Mouse (Mus musculus): ENCODE measurements around the gene Kank4. TPM values are rescaled to one million over a fixed set of nuclear protein-coding genes. Genes with fewer than 3 reads are reported as not detected.

Kank4 gene
- polyA plus RNA-seq, 1 experiment, result 0.08 TPM

GRCm38 (mm10) chr4:98806306-98806705 lies 11.0 kb downstream of the Kank4 start:
- Histone ChIP-seq H3K27ac (ENCODE audit: insufficient read depth, low read depth, low read length) (no peak overlapping the region), H3K36me3 (ENCODE audit: control insufficient read depth, insufficient read depth, low read length) (no peaks in the 10 kb centered on the region), H3K4me1 (ENCODE audit: control insufficient read depth, insufficient read depth, insufficient read length, low read length) (no peaks in the 10 kb centered on the region), H3K27me3 (ENCODE audit: control insufficient read depth, insufficient read depth, low read length) (no peaks in the 10 kb centered on the region; the same call in 1 of the 2 replicates), H3K4me3 (ENCODE audit: low read depth, low read length) (no peak overlapping the region)
- 62% methylated on average over 9 of the region's 9 CpGs for WGBS
- no peak for TF ChIP-seq CTCF (IDR thresholded peaks at IDR 0.05; ENCODE audit: extremely low read depth, insufficient read length, insufficient replicate concordance, low read depth, low read length)
- TF ChIP-seq POLR2A (IDR thresholded peaks at IDR 0.05; ENCODE audit: low read depth, low read length), result no peak

- H3K27me3 ChIP-seq (ENCODE audit: control insufficient read depth, insufficient read depth, low read length), result no peaks in the 10 kb centered on the region
- H3K27ac ChIP-seq (ENCODE audit: insufficient read depth, low read depth, low read length), result no peak overlapping the region
- H3K36me3 ChIP-seq (ENCODE audit: control insufficient read depth, insufficient read depth, low read length), result no peaks in the 10 kb centered on the region
- TF ChIP-seq CTCF (IDR thresholded peaks at IDR 0.05; ENCODE audit: extremely low read depth, insufficient read length, insufficient replicate concordance, low read depth, low read length) (no peak), POLR2A (IDR thresholded peaks at IDR 0.05; ENCODE audit: low read depth, low read length) (no peak)
- H3K4me1 ChIP-seq (ENCODE audit: control insufficient read depth, insufficient read depth, insufficient read length, low read length), result no peaks in the 10 kb centered on the region
- WGBS, result 65% methylated on average over 12 of the region's 12 CpGs
- H3K4me3 ChIP-seq (ENCODE audit: low read depth, low read length), result no peak overlapping the region
Measured at GRCm38 (mm10) chr4:98805291-98806048, 11.9 kb downstream of the Kank4 start.

GRCm38 (mm10) chr4:98804476-98805134 lies 12.7 kb downstream of the Kank4 start:
- TF ChIP-seq POLR2A (IDR thresholded peaks at IDR 0.05; ENCODE audit: low read depth, low read length) (no peak), CTCF (IDR thresholded peaks at IDR 0.05; ENCODE audit: extremely low read depth, insufficient read length, insufficient replicate concordance, low read depth, low read length) (no peak)
- WGBS, result 83% methylated on average over 7 of the region's 7 CpGs
- H3K4me1 ChIP-seq (ENCODE audit: control insufficient read depth, insufficient read depth, insufficient read length, low read length), result no peaks in the 10 kb centered on the region

GRCm38 (mm10) chr4:98801775-98802174 lies 15.6 kb downstream of the Kank4 start:
- TF ChIP-seq CTCF (IDR thresholded peaks at IDR 0.05; ENCODE audit: extremely low read depth, insufficient read length, insufficient replicate concordance, low read depth, low read length), result no peak
- TF ChIP-seq POLR2A (IDR thresholded peaks at IDR 0.05; ENCODE audit: low read depth, low read length), result no peak
- Histone ChIP-seq H3K27me3 (ENCODE audit: control insufficient read depth, insufficient read depth, low read length) (no peaks in the 10 kb centered on the region), H3K36me3 (ENCODE audit: control insufficient read depth, insufficient read depth, low read length) (no peaks in the 10 kb centered on the region), H3K4me1 (ENCODE audit: control insufficient read depth, insufficient read depth, insufficient read length, low read length) (no peaks in the 10 kb centered on the region), H3K27ac (ENCODE audit: insufficient read depth, low read depth, low read length) (no peak overlapping the region), H3K4me3 (ENCODE audit: low read depth, low read length) (no peak overlapping the region)
- 83% methylated on average over 11 of the region's 11 CpGs for WGBS

More at GRCm38 (mm10) chr4:98804476-98805134, 12.7 kb downstream of the Kank4 start:
- H3K36me3 ChIP-seq (ENCODE audit: control insufficient read depth, insufficient read depth, low read length), result no peaks in the 10 kb centered on the region
- H3K4me3 ChIP-seq (ENCODE audit: low read depth, low read length), result no peak overlapping the region
- no peaks in the 10 kb centered on the region for H3K27me3 ChIP-seq (ENCODE audit: control insufficient read depth, insufficient read depth, low read length)
- no peak overlapping the region for H3K27ac ChIP-seq (ENCODE audit: insufficient read depth, low read depth, low read length)

- H3K27ac ChIP-seq (ENCODE audit: insufficient read depth, low read depth, low read length), result no peak overlapping the region
- no peaks in the 10 kb centered on the region for H3K27me3 ChIP-seq (ENCODE audit: control insufficient read depth, insufficient read depth, low read length)
- no peak for TF ChIP-seq POLR2A (IDR thresholded peaks at IDR 0.05; ENCODE audit: low read depth, low read length)
- TF ChIP-seq CTCF (IDR thresholded peaks at IDR 0.05; ENCODE audit: extremely low read depth, insufficient read length, insufficient replicate concordance, low read depth, low read length), result no peak
- 86% methylated on average over 8 of the region's 8 CpGs for WGBS
- H3K36me3 ChIP-seq (ENCODE audit: control insufficient read depth, insufficient read depth, low read length), result no peaks in the 10 kb centered on the region
- no peak overlapping the region for H3K4me3 ChIP-seq (ENCODE audit: low read depth, low read length)
- H3K4me1 ChIP-seq (ENCODE audit: control insufficient read depth, insufficient read depth, insufficient read length, low read length), result no peaks in the 10 kb centered on the region
Measured at GRCm38 (mm10) chr4:98800824-98801223, 16.5 kb downstream of the Kank4 start.

- no peak overlapping the region for H3K4me3 ChIP-seq (ENCODE audit: low read depth, low read length)
- WGBS, result 57% methylated on average over 11 of the region's 11 CpGs
- no peaks in the 10 kb centered on the region for H3K27me3 ChIP-seq (ENCODE audit: control insufficient read depth, insufficient read depth, low read length)
- H3K27ac ChIP-seq (ENCODE audit: insufficient read depth, low read depth, low read length), result no peak overlapping the region
- H3K36me3 ChIP-seq (ENCODE audit: control insufficient read depth, insufficient read depth, low read length), result no peaks in the 10 kb centered on the region
- no peaks in the 10 kb centered on the region for H3K4me1 ChIP-seq (ENCODE audit: control insufficient read depth, insufficient read depth, insufficient read length, low read length)
- TF ChIP-seq CTCF (IDR thresholded peaks at IDR 0.05; ENCODE audit: extremely low read depth, insufficient read length, insufficient replicate concordance, low read depth, low read length), result no peak
- TF ChIP-seq POLR2A (IDR thresholded peaks at IDR 0.05; ENCODE audit: low read depth, low read length), result no peak
Measured at GRCm38 (mm10) chr4:98796591-98797341, 20.6 kb downstream of the Kank4 start.

GRCm38 (mm10) chr4:98795241-98795640 lies 22.1 kb downstream of the Kank4 start:
- Histone ChIP-seq H3K36me3 (ENCODE audit: control insufficient read depth, insufficient read depth, low read length) (no peaks in the 10 kb centered on the region), H3K27me3 (ENCODE audit: control insufficient read depth, insufficient read depth, low read length) (no peaks in the 10 kb centered on the region), H3K4me1 (ENCODE audit: control insufficient read depth, insufficient read depth, insufficient read length, low read length) (no peaks in the 10 kb centered on the region), H3K4me3 (ENCODE audit: low read depth, low read length) (no peak overlapping the region), H3K27ac (ENCODE audit: insufficient read depth, low read depth, low read length) (no peak overlapping the region)
- WGBS, result 55% methylated on average over 2 of the region's 2 CpGs
- TF ChIP-seq CTCF (IDR thresholded peaks at IDR 0.05; ENCODE audit: extremely low read depth, insufficient read length, insufficient replicate concordance, low read depth, low read length), result no peak
- no peak for TF ChIP-seq POLR2A (IDR thresholded peaks at IDR 0.05; ENCODE audit: low read depth, low read length)

All from small intestine, adult 2 months (tissue).